Comparison of ENCODE assay signal across 8 mouse cellular contexts in genomic region chr9:86695199-86695817, GRCm38 (mm10). TPM values are rescaled to one million over a fixed set of nuclear protein-coding genes. Genes with fewer than 3 reads are reported as not detected.
DNase-seq lines count a peak whose midpoint lies in the region; ATAC-seq and TF ChIP-seq lines count a peak whose summit lies in the region.

No protein-coding gene starts in this region.

- H3K27ac ChIP-seq in MEL (ENCODE audit: control insufficient read depth, low read depth, low read length), result peak overlapping the region; percentile 79
- peak overlapping the region; percentile 40 for H3K27ac ChIP-seq in embryonic fibroblast, embryonic 13.5 days (ENCODE audit: insufficient read depth, low read length)
- peak overlapping the region; percentile 44; the same call in 1 of the 2 replicates for H3K27ac ChIP-seq in heart, postnatal 0 days (ENCODE audit: low read depth)

- H3K4me1 ChIP-seq in MEL (ENCODE audit: control insufficient read depth in 1 of 2, insufficient read depth in 2 of 2, low read length in 2 of 2), result peaks cover 6 to 8% of the 10 kb centered on the region in 2 experiments
- 0 out of 2 replicates have a peak, but pooled peaks cover 2% of the 10 kb centered on the region for H3K4me1 ChIP-seq in embryonic fibroblast, embryonic 13.5 days (ENCODE audit: control insufficient read depth, insufficient read depth, low read length)
- peaks cover 6% of the 10 kb centered on the region; the same call in 1 of the 2 replicates for H3K4me1 ChIP-seq in heart, postnatal 0 days (ENCODE audit: control insufficient read depth, insufficient read depth)

- peak overlapping the region; percentile 78 for H3K4me2 ChIP-seq in heart, postnatal 0 days (ENCODE audit: low read depth, low read length)

- TF ChIP-seq EP300 in MEL (IDR thresholded peaks at IDR 0.05; ENCODE audit: low read depth in 1 of 2, low read length in 2 of 2), result no peak
- no peak for TF ChIP-seq EP300 in heart, postnatal 0 days (IDR thresholded peaks at IDR 0.05; ENCODE audit: low read depth)

- H3K79me2 ChIP-seq in MEL (ENCODE audit: control insufficient read depth, insufficient read depth, low read length, poor library complexity), result peaks cover 26% of the 10 kb centered on the region

- H3K36me3 ChIP-seq in MEL (ENCODE audit: control insufficient read depth in 1 of 2, insufficient read depth in 2 of 2, low read length in 2 of 2), result peaks cover 0 to 19% of the 10 kb centered on the region in 2 experiments; a peak in 3 of 4 replicates
- H3K36me3 ChIP-seq in heart, postnatal 0 days (replicated peaks; ENCODE audit: control insufficient read depth, insufficient read depth, low read length), result no peaks in the 10 kb centered on the region

- peak; percentile 34 for ATAC-seq in heart, postnatal 0 days (ENCODE audit: insufficient read depth, low read depth)
- no peak for ATAC-seq in erythroid progenitor cell, adult 5-6 weeks (replicated peaks; ENCODE audit: low FRiP score, poor library complexity, severe bottlenecking)

- H3K9ac ChIP-seq in MEL (ENCODE audit: control insufficient read depth, low read depth, low read length, poor library complexity, severe bottlenecking), result peak overlapping the region; percentile 90
- peak overlapping the region; percentile 74 for H3K9ac ChIP-seq in heart, postnatal 0 days (replicated peaks; ENCODE audit: low read depth, low read length)

- H3K4me3 ChIP-seq in MEL (ENCODE audit: control insufficient read depth in 1 of 2, insufficient read depth in 1 of 2, low read depth in 2 of 2, low read length in 2 of 2), result peak overlapping the region; percentile 99 to 100
- H3K4me3 ChIP-seq in embryonic fibroblast, embryonic 13.5 days (ENCODE audit: insufficient read depth, low read length), result peak overlapping the region; percentile 90
- H3K4me3 ChIP-seq in heart, postnatal 0 days (ENCODE audit: low read depth, low read length), result peak overlapping the region; percentile 78

- no peaks in the 10 kb centered on the region for H3K9me3 ChIP-seq in MEL (replicated peaks; ENCODE audit: insufficient read depth, low read length)
- H3K9me3 ChIP-seq in heart, postnatal 0 days (replicated peaks; ENCODE audit: control insufficient read depth, low read length), result no peaks in the 10 kb centered on the region

- no peak for TF ChIP-seq RAD21 in MEL (IDR thresholded peaks at IDR 0.05; ENCODE audit: low read depth, low read length)

- WGBS in heart, postnatal 0 days, result 1% methylated on average over 32 of the region's 56 CpGs

- H3K27me3 ChIP-seq in MEL (ENCODE audit: control insufficient read depth in 1 of 2, insufficient read depth in 2 of 2, low read length in 2 of 2), result no peaks in the 10 kb centered on the region
- no peaks in the 10 kb centered on the region for H3K27me3 ChIP-seq in heart, postnatal 0 days (ENCODE audit: control insufficient read depth, insufficient read depth, low read length)

- peak; percentile 62 for DNase-seq in MEL (ENCODE audit: low read depth, low spot score)
- DNase-seq in adrenal gland, postnatal 25 days, result peak; percentile 43
- no peak for DNase-seq in heart, postnatal 0 days (ENCODE audit: low spot score)
- peak; percentile 16 to 62 for DNase-seq in kidney, postnatal 25 days
- peak; percentile 38 for DNase-seq in lung, postnatal 10 days
- DNase-seq in retina, postnatal 7 days (ENCODE audit: low read depth, low spot score), result peak; percentile 13

- no peak for TF ChIP-seq POLR2A in MEL (IDR thresholded peaks at IDR 0.05; ENCODE audit: control insufficient read depth in 1 of 2, insufficient read depth in 1 of 2, low read depth in 1 of 2, low read length in 2 of 2, poor library complexity in 1 of 2)
- TF ChIP-seq POLR2A in embryonic fibroblast, embryonic 13.5 days (IDR thresholded peaks at IDR 0.05; ENCODE audit: low read depth, low read length), result no peak; the same call in none of the 2 replicates

- no peak for TF ChIP-seq CTCF in MEL (IDR thresholded peaks at IDR 0.05 in 2 of 3, conservative IDR thresholded peaks at IDR 0.05 in 1 of 3; ENCODE audit: control insufficient read depth in 1 of 3, insufficient read depth in 1 of 3, low read depth in 2 of 3, low read length in 3 of 3, poor library complexity in 1 of 3, severe bottlenecking in 1 of 3)
- TF ChIP-seq CTCF in embryonic fibroblast, embryonic 13.5 days (IDR thresholded peaks at IDR 0.05; ENCODE audit: borderline replicate concordance, insufficient read depth, low read length), result no peak
- TF ChIP-seq CTCF in heart, postnatal 0 days (IDR thresholded peaks at IDR 0.05; ENCODE audit: low read depth), result no peak

TF ChIP-seq in MEL, 35 proteins besides CTCF, POLR2A, EP300 and RAD21:
- no peak for TF ChIP-seq MYB (IDR thresholded peaks at IDR 0.05; ENCODE audit: low read depth, low read length)
- TF ChIP-seq MAZ (IDR thresholded peaks at IDR 0.05; ENCODE audit: low read depth, low read length), result no peak
- TF ChIP-seq TAL1 (IDR thresholded peaks at IDR 0.05; ENCODE audit: low read length), result no peak
- no peak for TF ChIP-seq TBP (IDR thresholded peaks at IDR 0.05; ENCODE audit: low read depth, low read length)
- no peak for TF ChIP-seq ZNF384 (IDR thresholded peaks at IDR 0.05; ENCODE audit: low read depth, low read length)
- no peak for TF ChIP-seq MXI1 (IDR thresholded peaks at IDR 0.05; ENCODE audit: low read depth, low read length)
- no peak for TF ChIP-seq POLR2AphosphoS2 (IDR thresholded peaks at IDR 0.05; ENCODE audit: low read length)
- no peak for TF ChIP-seq BHLHE40 (IDR thresholded peaks at IDR 0.05; ENCODE audit: borderline replicate concordance, low read depth, low read length)

RNA-seq across cellular contexts. Expression of gene Me1, which starts 0.4 kb away (rescaled TPM):
- 7.1 and 12.1 TPM in 2 replicates for total RNA-seq in MEL (2012; rRNA removed)
- 100 to 1,000 TPM in 1 of 2 experiments, 10 to 100 TPM in 1; 23.4 to 123 TPM for polyA plus RNA-seq in MEL (2012; ENCODE audit: insufficient read depth in 1 of 2, insufficient read length in 2 of 2, low read depth in 1 of 2, low replicate concordance in 2 of 2, missing spikeins in 1 of 2)
- 1,725 and 1,739 TPM in 2 replicates for total RNA-seq in adrenal gland, postnatal 25 days (2021)
- 81.3 and 94.0 TPM in 2 replicates for polyA plus RNA-seq in embryonic fibroblast, embryonic 13.5 days (2011; ENCODE audit: insufficient read length, low read depth, missing spikeins)
- total RNA-seq in heart, postnatal 0 days (2014; rRNA removed; ENCODE audit: low replicate concordance), result 9.2 and 12.2 TPM in 2 replicates
- 35.1 and 36.2 TPM in 2 replicates for polyA plus RNA-seq in heart, postnatal 0 days (2015; fragmentation: Nextera tagmentation; extraction: Ambion mirVana)
- 0.36 TPM in 1 of 2 replicates, not detected in the other for total RNA-seq in erythroid progenitor cell, adult 5-6 weeks (2015; ENCODE audit: low replicate concordance)
- total RNA-seq in erythroid progenitor cell, adult 5-6 weeks (2017; ENCODE audit: low replicate concordance), result 1.1 TPM in 1 of 2 replicates, not detected in the other

RNA-seq across cellular contexts. Expression of gene Prss35, which starts 48.1 kb away (rescaled TPM):
- not detected in 2 replicates for total RNA-seq in MEL (2012; rRNA removed)
- polyA plus RNA-seq in MEL (2012; ENCODE audit: insufficient read depth in 1 of 2, insufficient read length in 2 of 2, low read depth in 1 of 2, low replicate concordance in 2 of 2, missing spikeins in 1 of 2), result not detected
- total RNA-seq in adrenal gland, postnatal 25 days (2021), result 181 and 236 TPM in 2 replicates
- 7.3 and 23.0 TPM in 2 replicates for polyA plus RNA-seq in embryonic fibroblast, embryonic 13.5 days (2011; ENCODE audit: insufficient read length, low read depth, missing spikeins)
- 7.2 and 10.1 TPM in 2 replicates for total RNA-seq in heart, postnatal 0 days (2014; rRNA removed; ENCODE audit: low replicate concordance)
- polyA plus RNA-seq in heart, postnatal 0 days (2015; fragmentation: Nextera tagmentation; extraction: Ambion mirVana), result 8.1 and 12.2 TPM in 2 replicates
- not detected in 2 replicates for total RNA-seq in erythroid progenitor cell, adult 5-6 weeks (2015; ENCODE audit: low replicate concordance)
- not detected in 2 replicates for total RNA-seq in erythroid progenitor cell, adult 5-6 weeks (2017; ENCODE audit: low replicate concordance)

Comparison
In these comparisons a context has a peak if more than half of its experiments do, and no peak if none do; other contexts are left out.
1. RNA of gene Me1, which starts 0.4 kb away (total RNA-seq): 1,725 to 1,739 TPM in adrenal gland, postnatal 25 days; 9.2 to 12.2 TPM in heart, postnatal 0 days, 7.1 to 12.1 TPM in MEL and 0.36 to 1.1 TPM in erythroid progenitor cell, adult 5-6 weeks; every median in the first group is over 100 times any median in the second.
2. RNA of gene Prss35, which starts 48.1 kb away (total RNA-seq): 181 to 236 TPM in adrenal gland, postnatal 25 days; 7.2 to 10.1 TPM in heart, postnatal 0 days, not detected in MEL and not detected in erythroid progenitor cell, adult 5-6 weeks; every median in the first group is over 10 times any median in the second.
3. Peak in every context shown above with its lines, with median percentiles within 50 percentile points of each other: H3K27ac ChIP-seq and H3K4me3 ChIP-seq.